Mouse (Mus musculus): Measurements from ENCODE around the gene Ranbp3l. TPM values are rescaled to one million over a fixed set of nuclear protein-coding genes. Genes with fewer than 3 reads are reported as not detected.
A peak's percentile ranks its signal among the peaks of the same experiment; 100 is the strongest.
"Not testable (repeated sequence)": the region's sequence is repeated elsewhere in the genome, so short reads cannot be mapped to it uniquely, and the experiment has no call there.

Gene Ranbp3l
- polyA plus RNA-seq, 1 experiment from 2014 or later = 0.63 TPM

DNA sequence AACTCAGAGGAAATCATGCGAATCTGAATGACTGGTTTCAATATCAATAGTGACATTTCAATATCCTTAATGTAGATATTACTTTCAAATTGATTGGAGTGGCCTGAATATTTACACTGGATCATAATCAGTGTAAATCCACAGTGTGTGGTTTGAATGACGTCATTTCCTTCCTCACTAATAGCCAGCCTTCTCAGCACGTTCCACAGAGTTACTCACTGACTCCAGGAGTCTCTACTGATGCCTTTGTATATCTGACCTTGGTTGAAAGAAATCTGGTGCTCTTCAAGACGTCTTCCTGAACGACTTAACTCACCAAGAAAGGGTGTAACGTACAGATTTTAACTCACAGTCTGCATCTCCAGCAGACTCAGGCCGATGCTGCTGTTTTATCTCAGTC is 27.7 kb downstream of the Ranbp3l start:
- H3K9me3 ChIP-seq (replicated peaks) = no peaks in the 10 kb centered on the region
- H3K4me2 ChIP-seq = no peak overlapping the region
- no peak overlapping the region for H3K9ac ChIP-seq
- H3K27me3 ChIP-seq (replicated peaks) = no peaks in the 10 kb centered on the region
- ATAC-seq (ENCODE audit: insufficient number of reproducible peaks, low FRiP score) = no peak
- H3K27ac ChIP-seq (ENCODE audit: poor library complexity, severe bottlenecking) = no peak overlapping the region
- no peak overlapping the region for H3K4me3 ChIP-seq
- no peaks in the 10 kb centered on the region for H3K36me3 ChIP-seq
- WGBS = 53% methylated on average over 7 of the region's 7 CpGs
- no peaks in the 10 kb centered on the region for H3K4me1 ChIP-seq (replicated peaks)

DNA sequence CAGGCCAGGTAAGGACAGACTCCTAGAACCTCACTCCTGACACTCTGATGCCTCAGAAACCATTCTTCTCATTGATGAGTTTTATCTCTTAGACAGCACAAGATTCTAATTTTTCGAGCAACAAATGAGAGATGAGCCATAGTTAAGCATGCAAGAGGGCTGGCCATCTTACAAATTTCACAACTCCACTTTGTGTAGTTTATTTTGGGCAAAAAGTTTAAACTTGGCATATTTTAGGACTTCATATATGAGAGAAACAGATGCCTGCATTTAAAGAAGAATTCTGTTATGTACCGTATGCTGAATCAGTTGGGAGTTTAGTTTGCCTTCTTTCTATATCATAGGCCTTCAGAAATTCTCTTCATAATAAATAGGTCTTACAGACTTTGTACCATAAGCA is 35.0 kb downstream of the Ranbp3l start:
- no peak for ATAC-seq (ENCODE audit: insufficient number of reproducible peaks, low FRiP score)
- H3K36me3 ChIP-seq = no peaks in the 10 kb centered on the region
- H3K9ac ChIP-seq = no peak overlapping the region
- H3K9me3 ChIP-seq (replicated peaks) = no peaks in the 10 kb centered on the region
- no peak overlapping the region for H3K4me2 ChIP-seq
- no peaks in the 10 kb centered on the region for H3K4me1 ChIP-seq (replicated peaks)
- no peak overlapping the region for H3K27ac ChIP-seq (ENCODE audit: poor library complexity, severe bottlenecking)
- WGBS = 89% methylated on average over 2 of the region's 2 CpGs
- H3K4me3 ChIP-seq = no peak overlapping the region
- H3K27me3 ChIP-seq (replicated peaks) = no peaks in the 10 kb centered on the region

DNA sequence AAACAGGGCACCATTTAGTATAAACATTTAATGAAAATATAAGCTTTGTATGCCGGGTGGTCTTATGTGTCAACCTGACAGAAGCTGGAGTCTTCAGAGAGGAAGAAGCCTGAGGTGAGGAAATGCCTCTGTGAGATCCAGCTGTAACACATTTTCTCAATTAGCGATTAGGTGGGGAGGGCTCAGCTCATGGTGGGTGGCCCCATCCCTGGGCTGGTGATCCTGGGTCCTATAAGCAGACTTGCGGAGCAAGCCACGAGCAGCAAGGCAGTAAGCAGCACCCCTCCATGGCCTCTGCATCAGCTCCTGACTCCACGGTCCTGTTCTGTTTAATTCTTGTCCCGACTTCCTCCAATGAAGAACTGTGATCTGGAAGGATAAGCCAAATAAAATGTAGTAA is 41.4 kb downstream of the Ranbp3l start:
- H3K36me3 ChIP-seq = no peaks in the 10 kb centered on the region
- H3K27ac ChIP-seq (ENCODE audit: poor library complexity, severe bottlenecking) = no peak overlapping the region
- H3K4me2 ChIP-seq = no peak overlapping the region
- H3K27me3 ChIP-seq (replicated peaks) = no peaks in the 10 kb centered on the region
- no peaks in the 10 kb centered on the region for H3K9me3 ChIP-seq (replicated peaks)
- no peaks in the 10 kb centered on the region for H3K4me1 ChIP-seq (replicated peaks)
- no peak for ATAC-seq (ENCODE audit: insufficient number of reproducible peaks, low FRiP score)
- H3K9ac ChIP-seq = no peak overlapping the region
- WGBS = 60% methylated on average over 6 of the region's 6 CpGs
- no peak overlapping the region for H3K4me3 ChIP-seq

DNA sequence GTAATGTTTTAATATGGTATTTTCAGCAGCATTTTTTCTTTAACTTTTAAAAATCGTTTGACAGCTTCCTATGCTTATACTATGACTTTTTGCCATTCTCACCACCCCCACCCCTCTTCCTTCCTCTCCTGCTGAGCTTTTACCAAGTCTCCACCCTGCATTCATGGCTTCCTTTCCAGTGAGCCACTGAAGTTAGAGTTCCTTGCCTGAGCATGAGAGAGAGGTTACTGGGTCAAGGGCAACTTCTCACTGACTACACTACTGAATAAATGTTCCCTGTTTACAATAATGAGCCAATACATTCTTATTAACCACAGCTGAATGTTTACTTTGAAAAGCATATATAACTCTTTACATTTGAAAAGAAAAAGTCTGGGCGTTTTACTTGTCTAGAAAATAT is 46.8 kb downstream of the Ranbp3l start:
- Histone ChIP-seq H3K36me3 (no peaks in the 10 kb centered on the region), H3K9ac (no peak overlapping the region), H3K27ac (ENCODE audit: poor library complexity, severe bottlenecking) (no peak overlapping the region), H3K27me3 (replicated peaks) (no peaks in the 10 kb centered on the region), H3K4me3 (no peak overlapping the region), H3K9me3 (replicated peaks) (peaks cover 3% of the 10 kb centered on the region; the same call in 1 of the 2 replicates), H3K4me2 (no peak overlapping the region), H3K4me1 (replicated peaks) (no peaks in the 10 kb centered on the region)
- no peak for ATAC-seq (ENCODE audit: insufficient number of reproducible peaks, low FRiP score)
- WGBS = 62% methylated on average over 2 of the region's 2 CpGs

DNA sequence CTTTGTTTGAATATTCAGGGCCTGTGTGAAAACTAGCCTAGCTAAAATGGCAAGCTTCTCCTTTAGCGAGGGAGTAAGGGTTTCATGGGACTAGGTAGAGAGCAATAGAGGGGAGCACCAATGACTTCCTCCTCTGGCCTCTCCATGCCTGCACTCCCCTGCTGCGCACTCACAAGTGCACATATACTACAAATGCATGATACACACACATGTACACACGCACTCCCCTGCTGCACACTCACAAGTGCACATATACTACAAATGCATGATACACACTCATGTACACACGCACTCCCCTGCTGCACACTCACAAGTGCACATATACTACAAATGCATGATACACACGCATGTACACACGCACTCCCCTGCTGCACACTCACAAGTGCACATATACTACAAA is 47.7 kb downstream of the Ranbp3l start:
- ATAC-seq (ENCODE audit: insufficient number of reproducible peaks, low FRiP score); H3K9ac ChIP-seq; H3K27ac ChIP-seq (ENCODE audit: poor library complexity, severe bottlenecking); H3K4me2 ChIP-seq; H3K4me3 ChIP-seq; H3K4me1 ChIP-seq (replicated peaks); H3K9me3 ChIP-seq (replicated peaks); H3K27me3 ChIP-seq (replicated peaks); H3K36me3 ChIP-seq: not testable (repeated sequence)
- WGBS = 79% methylated on average over 6 of the region's 6 CpGs

DNA sequence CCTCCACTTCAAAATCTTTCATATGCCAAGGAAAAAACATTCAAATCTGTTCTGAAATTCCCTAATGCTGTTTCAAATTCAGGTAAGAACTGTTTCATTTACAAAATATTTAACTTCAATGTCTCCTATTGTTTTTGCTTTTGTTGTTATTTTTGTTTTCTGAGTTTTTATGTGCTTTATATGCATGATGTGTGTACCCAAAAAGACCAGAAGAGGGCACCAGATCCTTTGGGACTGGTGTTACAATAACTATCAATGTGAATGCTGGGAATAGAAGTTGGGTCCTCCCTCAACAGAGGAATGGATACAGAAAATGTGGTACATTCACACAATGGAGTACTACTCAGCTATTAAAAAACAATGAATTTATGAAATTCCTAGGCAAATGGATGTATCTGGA is 88.0 kb downstream of the Ranbp3l start:
- H3K27me3 ChIP-seq (replicated peaks) = no peaks in the 10 kb centered on the region
- H3K36me3 ChIP-seq = no peaks in the 10 kb centered on the region
- no peaks in the 10 kb centered on the region for H3K9me3 ChIP-seq (replicated peaks)
- no peak for ATAC-seq (ENCODE audit: insufficient number of reproducible peaks, low FRiP score)
- H3K4me1 ChIP-seq (replicated peaks) = no peaks in the 10 kb centered on the region
- no peak overlapping the region for H3K4me2 ChIP-seq
- H3K4me3 ChIP-seq = no peak overlapping the region
- H3K27ac ChIP-seq (ENCODE audit: poor library complexity, severe bottlenecking) = no peak overlapping the region
- H3K9ac ChIP-seq = no peak overlapping the region

DNA sequence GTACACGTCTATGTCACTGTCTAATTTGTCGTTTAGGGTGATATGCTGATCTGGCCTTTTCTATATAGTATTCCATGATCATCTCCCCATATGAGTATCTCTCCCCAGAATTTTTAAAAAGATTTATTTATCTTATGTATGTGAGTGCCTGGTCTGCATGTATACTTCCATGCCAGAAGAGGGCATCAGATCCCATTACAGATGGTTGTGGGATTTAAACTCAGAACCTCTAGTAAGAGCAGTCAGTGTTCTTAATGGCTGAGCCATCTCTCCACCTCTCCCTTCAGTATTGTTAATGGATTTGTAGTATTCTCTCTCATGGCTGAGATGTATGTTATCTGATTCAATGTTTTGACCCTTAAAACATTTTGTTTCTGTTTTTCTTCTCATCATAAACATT is 92.1 kb downstream of the Ranbp3l start:
- ATAC-seq (ENCODE audit: insufficient number of reproducible peaks, low FRiP score) = no peak
- H3K4me2 ChIP-seq = no peak overlapping the region
- H3K9ac ChIP-seq = no peak overlapping the region
- no peaks in the 10 kb centered on the region for H3K9me3 ChIP-seq (replicated peaks)
- no peaks in the 10 kb centered on the region for H3K27me3 ChIP-seq (replicated peaks)
- no peaks in the 10 kb centered on the region for H3K36me3 ChIP-seq
- no peaks in the 10 kb centered on the region for H3K4me1 ChIP-seq (replicated peaks)
- WGBS = 78% methylated on average over 2 of the region's 2 CpGs
- H3K4me3 ChIP-seq = no peak overlapping the region
- H3K27ac ChIP-seq (ENCODE audit: poor library complexity, severe bottlenecking) = no peak overlapping the region

DNA sequence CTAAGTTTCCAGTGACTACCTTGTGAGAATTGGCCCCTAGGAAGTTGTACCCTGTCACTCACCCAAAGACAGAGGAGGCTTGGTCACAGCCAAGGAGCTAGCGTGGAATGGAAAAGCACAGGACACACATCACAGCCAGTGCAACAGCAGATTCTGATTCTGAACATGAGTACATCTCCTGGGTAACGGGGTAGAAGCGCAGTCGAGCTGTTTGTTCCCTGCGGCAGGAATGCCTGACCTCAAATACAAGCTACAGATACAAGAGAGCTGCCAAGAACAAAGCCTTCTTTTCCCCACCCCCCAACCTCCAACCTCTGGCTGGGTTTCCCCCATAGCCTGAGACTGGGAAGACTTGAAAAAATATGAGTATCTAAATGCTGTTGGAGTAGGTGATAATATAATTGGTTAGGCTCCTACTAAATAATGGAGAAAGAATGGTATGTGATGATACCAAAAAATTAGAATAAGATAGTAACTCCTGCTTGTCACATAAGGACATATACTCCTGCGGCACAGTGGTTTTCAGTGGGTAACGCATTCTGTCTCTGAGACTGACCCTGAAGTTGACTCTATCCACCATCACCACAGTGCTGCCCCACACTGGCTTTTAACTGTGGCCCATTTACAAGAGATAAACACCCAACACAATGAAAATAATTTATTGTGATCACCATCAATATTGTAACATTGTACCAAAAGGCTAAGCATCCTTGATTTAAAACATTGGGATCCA is 93.6 kb downstream of the Ranbp3l start:
- ATAC-seq (ENCODE audit: insufficient number of reproducible peaks, low FRiP score) = no peak
- Histone ChIP-seq H3K4me1 (replicated peaks) (no peaks in the 10 kb centered on the region), H3K9me3 (replicated peaks) (no peaks in the 10 kb centered on the region), H3K27ac (ENCODE audit: poor library complexity, severe bottlenecking) (no peak overlapping the region), H3K36me3 (no peaks in the 10 kb centered on the region), H3K9ac (no peak overlapping the region), H3K4me3 (no peak overlapping the region), H3K27me3 (replicated peaks) (no peaks in the 10 kb centered on the region), H3K4me2 (no peak overlapping the region)
- WGBS = 64% methylated on average over 7 of the region's 7 CpGs

DNA sequence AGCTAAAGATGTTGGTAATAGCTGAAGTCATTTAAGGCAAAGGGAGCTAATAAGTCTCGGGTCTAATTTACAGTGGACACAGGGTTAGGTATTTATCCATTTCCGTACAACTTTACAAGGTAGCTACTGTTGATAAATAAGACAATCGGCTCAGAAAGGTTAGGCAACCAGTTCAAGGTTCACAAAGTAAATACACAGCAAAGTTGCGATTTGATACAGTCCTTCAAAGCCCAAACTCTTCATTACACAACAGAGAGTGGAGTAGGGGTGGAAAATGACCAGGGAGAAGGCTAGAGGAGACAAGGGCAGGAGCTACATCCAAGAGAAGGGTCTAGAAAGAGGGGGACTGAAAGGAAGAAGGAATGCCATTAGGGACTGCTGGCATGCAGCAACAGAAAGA is 101.1 kb downstream of the Ranbp3l start:
- WGBS = 80% methylated on average over 4 of the region's 4 CpGs
- Histone ChIP-seq H3K4me1 (replicated peaks) (peaks cover 13% of the 10 kb centered on the region), H3K9me3 (replicated peaks) (no peaks in the 10 kb centered on the region), H3K27me3 (replicated peaks) (no peaks in the 10 kb centered on the region), H3K9ac (no peak overlapping the region), H3K4me2 (no peak overlapping the region), H3K4me3 (no peak overlapping the region), H3K36me3 (no peaks in the 10 kb centered on the region), H3K27ac (ENCODE audit: poor library complexity, severe bottlenecking) (no peak overlapping the region)
- no peak for ATAC-seq (ENCODE audit: insufficient number of reproducible peaks, low FRiP score)

DNA sequence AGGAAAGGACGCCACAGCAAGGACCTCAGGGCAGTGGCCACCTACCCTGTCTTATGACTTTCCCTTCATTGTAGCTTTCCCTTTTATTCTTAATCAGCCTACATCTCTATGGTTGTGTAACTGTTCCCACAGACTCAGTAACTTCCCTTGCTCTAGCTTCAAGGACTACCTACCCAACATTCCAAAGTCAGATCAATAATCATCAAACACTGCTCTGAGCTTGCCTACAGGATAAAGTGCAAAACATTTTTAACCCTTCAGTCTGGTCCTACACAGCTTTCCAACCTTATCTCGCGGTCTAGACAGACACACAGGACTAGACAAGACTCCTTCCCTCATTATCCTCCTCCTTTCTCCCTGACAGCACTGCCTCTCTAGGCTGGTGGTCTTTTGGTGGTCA is 102.6 kb downstream of the Ranbp3l start:
- Histone ChIP-seq H3K4me2 (peak overlapping the region; percentile 89), H3K4me3 (peak overlapping the region; percentile 96), H3K9ac (peak overlapping the region; percentile 79), H3K27ac (ENCODE audit: poor library complexity, severe bottlenecking) (peak overlapping the region; percentile 77), H3K36me3 (no peaks in the 10 kb centered on the region), H3K4me1 (replicated peaks) (peaks cover 27% of the 10 kb centered on the region), H3K27me3 (replicated peaks) (no peaks in the 10 kb centered on the region), H3K9me3 (replicated peaks) (no peaks in the 10 kb centered on the region)
- ATAC-seq (ENCODE audit: insufficient number of reproducible peaks, low FRiP score) = no peak
- 5% methylated on average over 3 of the region's 3 CpGs for WGBS

DNA sequence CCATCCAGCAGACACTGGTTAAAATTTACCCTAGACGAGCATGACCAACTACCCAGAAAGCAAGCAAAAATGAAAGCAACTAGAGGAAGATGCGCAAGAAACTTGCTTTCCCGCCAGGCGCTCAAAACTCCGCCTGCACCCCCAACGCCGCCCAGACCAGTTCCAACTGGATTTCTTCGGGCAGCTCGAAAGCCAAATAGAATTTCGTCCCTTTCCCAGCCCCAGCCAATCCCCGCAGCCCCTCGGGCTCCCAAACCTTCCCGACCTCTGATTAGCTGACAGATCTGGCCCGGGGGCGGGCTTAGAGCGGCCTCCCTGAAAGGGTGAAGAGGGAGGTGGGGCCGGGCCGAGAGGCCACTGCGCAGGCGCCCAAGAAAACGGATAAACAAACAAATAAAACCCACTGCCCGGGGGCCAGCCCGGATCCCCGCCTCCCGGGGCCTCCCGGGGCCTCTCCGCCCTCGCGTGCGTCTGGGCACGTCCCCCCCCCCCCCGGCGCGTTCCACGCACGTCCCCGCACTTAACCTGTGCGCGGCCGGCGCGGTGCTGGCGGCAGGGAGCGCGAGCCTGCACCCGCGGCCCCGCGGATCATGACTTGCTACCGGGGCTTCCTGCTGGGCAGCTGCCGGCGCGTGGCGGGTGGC is 103.3 kb downstream of the Ranbp3l start, which contains the start of gene Nadk2:
TSS of gene Nadk2 (plus strand) at position 349 of the 644 bp plus-strand sequence.
- peak within 1 kb of the TSS; percentile 97 for H3K9ac ChIP-seq
- ATAC-seq (ENCODE audit: insufficient number of reproducible peaks, low FRiP score) = peak; percentile 97
- H3K36me3 ChIP-seq = no peaks in the 10 kb centered on the region
- H3K4me3 ChIP-seq = peak within 1 kb of the TSS; percentile 96
- 0% methylated on average over 45 of the region's 54 CpGs for WGBS
- no peaks in the 10 kb centered on the region for H3K9me3 ChIP-seq (replicated peaks)
- no peaks in the 10 kb centered on the region for H3K27me3 ChIP-seq (replicated peaks)
- peaks cover 32% of the 10 kb centered on the region for H3K4me1 ChIP-seq (replicated peaks)
- H3K4me2 ChIP-seq = peak within 1 kb of the TSS; percentile 89
- peak within 1 kb of the TSS; percentile 94 for H3K27ac ChIP-seq (ENCODE audit: poor library complexity, severe bottlenecking)
